Mouse (Mus musculus) lung, postnatal 10 days (tissue): ENCODE data around the gene Gm4869.

Experiments used
- DNase-seq: peaks from one replicate; pipeline ENCODE4 v3.0.0; 2021

Gm4869 gene

DNA sequence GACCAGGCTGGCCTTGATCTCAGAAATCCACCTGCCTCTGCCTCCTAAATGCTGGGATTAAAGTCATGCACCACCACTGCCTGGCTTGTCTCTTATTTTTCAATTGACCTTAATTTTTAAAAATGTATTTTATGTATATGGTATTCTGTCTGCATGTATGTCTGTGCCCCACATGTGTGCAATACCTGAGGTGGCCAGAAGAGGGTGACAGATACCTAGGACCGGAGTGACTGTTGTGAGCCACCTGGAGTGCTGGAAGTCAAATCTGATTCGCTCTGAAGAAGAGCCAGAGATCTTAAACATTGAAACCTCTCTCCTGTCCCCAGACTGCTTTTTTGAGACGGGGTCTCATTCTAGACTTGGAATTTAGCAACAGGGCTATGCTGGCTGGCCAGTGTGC is 26.9 kb downstream of the Gm4869 start:
- no peak for DNase-seq

DNA sequence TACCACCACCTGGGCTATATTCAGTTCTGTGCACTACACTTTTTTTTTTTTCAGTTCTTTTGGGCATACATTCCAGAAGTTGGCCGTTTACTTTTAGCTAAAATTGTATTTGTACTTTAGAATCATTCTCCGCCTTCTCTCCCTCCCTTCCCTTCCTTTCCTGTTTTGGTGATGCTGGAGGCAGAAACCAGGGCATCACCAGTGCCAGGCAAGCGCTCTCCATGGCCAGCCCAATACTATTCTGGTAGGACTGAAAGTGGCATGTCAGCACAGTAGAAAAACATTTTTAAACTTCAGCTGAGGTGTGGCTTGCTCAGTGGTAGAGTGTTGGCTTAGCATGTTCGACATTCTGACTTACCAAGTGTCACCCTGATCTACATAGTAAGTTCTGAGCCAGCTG is 36.0 kb downstream of the Gm4869 start:
- DNase-seq: no peak

DNA sequence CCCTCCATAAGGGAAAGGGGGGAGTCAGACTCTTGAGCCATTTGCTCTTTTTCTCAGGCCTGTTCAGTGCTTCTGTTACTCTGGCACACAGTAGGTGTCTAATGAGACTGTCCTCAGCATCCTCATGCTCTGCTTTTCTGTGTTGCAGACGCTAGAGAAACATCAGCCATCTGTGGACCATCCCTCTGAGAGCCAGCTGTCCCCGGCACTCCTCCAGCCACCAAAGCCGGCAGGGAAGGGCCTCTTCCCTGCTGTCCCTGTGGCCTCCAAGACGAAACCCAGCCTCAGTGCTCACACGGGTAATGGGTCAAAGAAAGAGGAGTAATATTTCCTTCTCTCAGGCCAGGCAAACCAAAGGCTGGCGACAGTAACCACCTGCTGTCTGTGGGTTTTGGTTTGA is 45.7 kb downstream of the Gm4869 start:
- no peak for DNase-seq

DNA sequence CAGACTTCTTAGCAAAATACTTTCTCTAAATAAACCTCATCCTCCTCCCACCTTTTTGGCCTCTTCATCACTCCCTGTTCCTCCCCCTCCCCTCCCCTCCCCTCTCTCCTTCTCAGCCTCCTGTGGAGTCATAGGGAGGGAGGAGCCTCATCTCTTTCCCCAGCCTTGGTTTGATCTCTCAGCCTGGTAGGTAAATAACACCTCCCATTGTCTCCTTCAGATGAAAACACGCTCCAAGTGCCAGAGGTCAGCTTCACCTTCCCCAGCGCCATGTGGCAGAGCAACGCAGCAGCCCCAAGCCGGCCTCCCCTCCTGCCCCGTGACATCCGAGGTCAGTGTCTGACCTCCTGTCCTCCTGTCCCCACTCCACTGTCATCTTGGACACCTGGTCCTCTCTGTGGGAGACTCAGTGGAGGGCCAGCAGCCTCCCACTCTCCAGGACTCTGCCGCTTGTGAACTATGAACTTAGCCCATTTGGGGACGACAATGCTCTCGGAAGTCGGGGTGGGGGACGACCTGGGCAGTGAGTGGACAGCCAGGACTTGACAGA is 47.3 kb downstream of the Gm4869 start:
- DNase-seq: no peak

DNA sequence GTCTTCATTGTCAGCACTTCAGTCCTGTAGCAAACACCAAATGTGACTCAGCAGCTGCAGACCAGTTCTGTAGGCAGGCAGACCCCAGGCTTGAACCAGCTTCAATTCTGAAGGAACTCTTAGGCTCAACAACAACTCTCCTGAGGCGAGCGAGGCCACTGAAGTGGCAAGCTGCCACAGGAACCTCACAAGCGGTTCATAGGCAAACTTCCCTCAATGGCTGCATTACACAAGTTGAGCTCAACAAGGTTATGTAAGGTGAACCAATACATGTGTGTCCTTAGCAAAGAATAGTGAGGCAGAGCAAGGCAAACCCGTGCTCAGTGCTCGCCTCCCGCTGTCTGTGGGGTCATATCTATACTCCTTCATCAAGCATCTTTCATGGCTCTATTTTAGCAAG is 52.7 kb downstream of the Gm4869 start:
- no peak for DNase-seq

DNA sequence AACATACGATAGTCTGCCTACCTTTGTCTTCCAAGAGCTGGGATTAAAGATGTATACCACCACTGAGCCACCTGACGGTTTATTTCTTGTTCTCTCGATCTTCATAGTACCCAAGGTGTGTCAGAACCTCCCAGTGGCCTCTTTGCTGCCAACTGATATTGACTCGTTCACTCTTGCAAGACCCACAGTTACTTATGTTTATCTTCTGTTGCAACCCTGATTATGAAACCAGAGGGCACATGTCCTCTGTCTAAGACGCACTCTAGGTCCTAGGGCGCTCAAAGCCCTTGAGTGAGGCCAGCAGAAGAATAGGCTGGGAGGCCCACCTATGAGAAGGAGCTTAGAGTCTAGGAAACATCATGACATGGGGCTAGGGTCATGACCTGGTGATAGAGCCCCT is 55.3 kb downstream of the Gm4869 start:
- no peak for DNase-seq

DNA sequence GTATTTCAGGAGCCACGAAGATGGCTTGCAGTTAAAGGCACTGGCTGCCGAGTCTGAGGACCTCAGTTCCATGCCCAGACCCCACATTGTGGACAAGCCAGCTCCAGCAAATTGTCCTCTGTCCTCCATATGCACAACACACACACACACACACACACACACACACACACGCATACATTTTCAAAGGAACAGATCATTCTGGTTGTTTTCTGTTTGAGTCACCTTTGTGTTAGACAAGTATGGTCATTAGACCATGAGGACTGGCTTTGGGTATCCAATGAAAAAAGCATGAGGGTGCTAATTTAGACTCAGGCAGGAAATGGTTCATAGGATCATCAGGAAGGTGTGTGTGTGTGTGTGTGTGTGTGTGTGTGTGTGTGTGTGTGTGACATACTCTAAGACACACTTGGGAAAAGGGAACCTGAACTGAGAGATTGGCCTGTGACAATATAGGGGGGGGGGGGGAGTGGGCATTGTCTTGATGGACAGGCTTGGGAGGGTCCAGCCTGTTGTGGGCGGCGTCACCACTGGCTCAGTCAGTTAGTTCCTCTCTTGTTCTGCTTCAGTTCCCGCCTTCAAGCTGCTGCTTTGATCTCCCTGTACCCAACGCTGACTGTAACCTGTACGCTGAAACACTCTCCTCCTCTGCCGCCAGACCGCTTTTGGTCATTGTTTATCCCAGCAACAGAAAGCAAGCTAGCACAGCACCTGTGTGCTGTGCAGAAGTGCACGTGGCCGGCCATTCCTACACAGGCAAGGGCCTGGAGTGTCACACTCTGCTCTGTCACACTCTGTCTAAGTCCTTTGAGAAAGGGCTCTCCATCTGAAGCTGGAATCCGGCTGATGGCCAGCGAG is 56.8 kb downstream of the Gm4869 start:
- DNase-seq: no peak

DNA sequence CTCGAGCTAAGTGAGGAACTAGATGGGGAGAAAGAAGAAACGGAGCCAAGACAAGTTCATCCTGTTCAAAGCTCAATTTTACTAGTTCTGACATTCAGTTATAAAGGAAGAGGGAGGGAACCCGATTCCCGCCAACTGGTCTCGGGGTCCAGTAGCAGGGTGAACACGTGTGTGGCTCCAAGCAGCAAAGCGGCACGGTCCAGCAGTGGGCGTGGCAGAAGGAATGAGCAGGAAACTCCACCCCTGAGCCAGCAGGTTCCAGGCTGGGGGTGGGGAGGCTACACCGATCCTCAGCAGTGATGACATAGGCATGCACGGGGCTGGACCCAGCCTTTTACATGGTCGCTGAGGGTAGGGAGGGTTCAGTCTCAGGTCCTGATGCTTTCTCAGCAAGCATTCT is 57.5 kb downstream of the Gm4869 start:
- DNase-seq: peak; percentile 86

DNA sequence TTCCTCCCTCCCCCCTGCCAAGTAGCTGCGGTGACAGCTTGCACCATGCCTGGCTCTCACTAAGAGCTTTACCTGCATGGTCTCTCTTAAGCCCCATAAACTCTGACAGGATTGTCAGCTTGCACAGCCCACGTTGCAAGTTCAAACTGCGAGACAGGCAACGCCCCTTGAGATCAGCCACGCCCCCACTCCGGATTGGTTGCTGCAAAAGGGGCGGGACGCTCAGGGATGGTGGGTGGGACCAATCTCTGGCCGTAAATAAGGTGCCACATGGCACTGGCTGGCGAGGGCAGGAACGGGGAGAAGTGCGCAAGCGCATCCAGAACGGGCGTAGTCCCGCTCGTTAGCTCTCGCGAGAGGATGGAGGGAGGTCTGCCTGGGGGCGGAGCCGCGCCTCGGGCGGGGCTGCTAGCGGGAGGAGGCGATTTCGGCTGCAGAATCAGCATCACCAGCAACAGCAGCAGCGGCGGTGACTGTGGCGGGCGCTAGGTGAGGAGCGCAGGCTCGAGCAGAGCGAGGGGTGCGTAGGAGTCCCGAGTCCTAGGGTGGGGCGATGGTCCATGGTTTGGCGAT is 59.8 kb downstream of the Gm4869 start, which contains the start of gene Chst12:
Gene Chst12, plus strand, starts transcription at position 343 of the 573 bp plus-strand sequence.
- peak; percentile 99 for DNase-seq

DNA sequence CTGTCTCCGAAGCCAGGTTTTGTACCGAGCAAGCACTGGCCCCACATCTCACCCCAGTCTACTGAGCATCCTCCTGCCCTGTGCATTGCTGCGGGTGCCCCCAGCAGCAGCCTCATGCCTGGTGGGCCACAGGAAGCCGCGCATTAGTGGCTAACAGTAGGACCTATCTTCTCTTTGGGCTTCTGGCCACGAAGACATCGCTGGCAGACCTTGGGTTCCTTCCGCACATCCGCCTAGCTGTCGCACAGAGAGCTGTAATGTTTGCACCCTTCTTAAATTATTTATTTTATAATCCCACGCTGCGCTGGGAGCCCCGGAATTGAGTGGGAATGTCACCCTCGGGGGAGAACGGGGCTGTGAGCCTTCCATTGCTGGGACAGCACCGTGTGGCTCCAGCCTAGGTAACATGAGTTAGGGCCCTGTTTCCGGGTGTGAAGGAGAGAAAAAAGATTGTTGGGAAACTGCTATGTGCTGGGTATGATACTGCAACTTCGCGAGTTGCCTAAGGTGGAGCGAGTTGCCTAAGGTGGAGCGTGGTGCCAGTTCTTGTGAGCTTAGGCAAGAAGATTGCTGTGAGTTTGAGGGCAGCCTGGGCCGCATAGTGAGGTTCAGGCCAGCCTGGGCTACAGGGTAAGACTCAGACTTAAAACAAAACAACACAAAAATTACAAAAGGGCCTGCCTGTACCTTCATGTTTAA is 60.8 kb downstream of the Gm4869 start:
- DNase-seq: peak; percentile 27

DNA sequence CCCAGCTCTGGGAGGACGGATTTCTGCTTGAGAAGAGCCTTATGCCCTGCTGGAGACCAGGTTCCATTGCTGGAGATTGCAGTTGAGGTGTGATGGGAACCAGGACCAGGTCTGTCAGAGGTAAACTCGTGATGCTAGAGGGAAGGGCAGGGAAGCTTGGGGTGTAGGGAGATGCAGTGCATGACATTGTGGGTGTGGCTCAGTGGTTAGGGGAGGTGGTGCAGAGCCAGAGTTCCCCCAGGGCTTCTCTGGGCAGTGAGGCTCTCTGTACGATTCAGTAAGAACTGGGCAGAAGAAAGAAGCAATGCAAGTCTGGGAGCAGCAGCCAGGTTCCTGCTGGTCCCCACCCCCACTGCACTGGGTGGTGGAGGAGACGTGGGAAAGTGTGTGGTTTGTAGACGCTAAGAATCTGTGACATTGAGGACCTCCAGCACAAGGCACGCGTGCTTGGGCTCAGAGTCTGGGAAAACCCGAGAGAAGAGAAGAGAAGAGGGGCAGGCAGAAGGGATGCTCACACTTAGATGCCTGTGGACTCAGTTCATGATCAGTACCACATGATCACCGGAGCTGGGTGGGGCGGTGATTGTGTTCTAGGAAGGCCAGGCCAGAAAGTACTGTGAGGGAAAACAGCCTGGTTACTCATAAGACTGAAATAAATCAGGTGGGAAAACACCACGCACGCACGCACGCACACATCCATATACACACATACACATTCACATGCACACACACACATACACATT is 62.2 kb downstream of the Gm4869 start:
- DNase-seq: no peak

DNA sequence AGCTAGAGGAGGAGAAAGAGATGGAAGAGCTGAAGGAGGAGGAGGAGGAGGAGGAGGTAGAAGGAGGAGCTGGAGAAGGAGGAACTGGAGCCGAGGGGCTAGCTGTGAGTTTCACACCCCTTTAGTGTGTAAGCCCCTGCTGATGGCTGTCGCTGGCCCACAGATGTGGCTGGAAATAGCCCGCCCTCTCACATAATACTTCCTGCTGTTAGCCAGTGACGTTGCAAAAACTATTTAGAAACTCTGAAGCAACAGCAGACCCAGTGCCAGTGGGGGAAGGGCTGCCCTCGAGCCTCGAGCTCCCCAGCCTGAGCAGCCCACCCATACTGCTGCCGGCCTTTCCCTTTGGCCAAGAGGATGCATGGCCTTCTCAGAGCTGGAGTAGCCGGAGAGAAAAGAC is 63.2 kb downstream of the Gm4869 start:
- peak; percentile 74 for DNase-seq

DNA sequence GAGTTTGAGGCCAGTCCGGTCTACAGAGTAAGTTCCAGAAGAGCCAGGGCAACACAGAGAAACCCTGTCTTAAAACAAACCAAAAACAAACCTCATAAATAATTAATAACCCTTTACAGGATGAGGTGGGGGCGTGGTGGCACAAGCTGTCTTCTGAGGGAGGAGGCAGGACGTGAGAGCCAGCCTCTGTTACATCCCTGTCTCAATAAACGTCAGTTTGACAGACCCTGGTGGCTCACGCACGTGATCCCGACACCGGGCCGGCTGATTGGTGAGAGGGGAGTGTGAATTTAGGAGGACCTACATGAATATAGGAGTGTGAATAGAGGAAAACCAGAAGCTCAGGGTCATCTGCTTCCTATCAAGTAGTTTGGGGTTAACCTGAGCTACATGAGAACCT is 63.8 kb downstream of the Gm4869 start:
- DNase-seq: no peak

DNA sequence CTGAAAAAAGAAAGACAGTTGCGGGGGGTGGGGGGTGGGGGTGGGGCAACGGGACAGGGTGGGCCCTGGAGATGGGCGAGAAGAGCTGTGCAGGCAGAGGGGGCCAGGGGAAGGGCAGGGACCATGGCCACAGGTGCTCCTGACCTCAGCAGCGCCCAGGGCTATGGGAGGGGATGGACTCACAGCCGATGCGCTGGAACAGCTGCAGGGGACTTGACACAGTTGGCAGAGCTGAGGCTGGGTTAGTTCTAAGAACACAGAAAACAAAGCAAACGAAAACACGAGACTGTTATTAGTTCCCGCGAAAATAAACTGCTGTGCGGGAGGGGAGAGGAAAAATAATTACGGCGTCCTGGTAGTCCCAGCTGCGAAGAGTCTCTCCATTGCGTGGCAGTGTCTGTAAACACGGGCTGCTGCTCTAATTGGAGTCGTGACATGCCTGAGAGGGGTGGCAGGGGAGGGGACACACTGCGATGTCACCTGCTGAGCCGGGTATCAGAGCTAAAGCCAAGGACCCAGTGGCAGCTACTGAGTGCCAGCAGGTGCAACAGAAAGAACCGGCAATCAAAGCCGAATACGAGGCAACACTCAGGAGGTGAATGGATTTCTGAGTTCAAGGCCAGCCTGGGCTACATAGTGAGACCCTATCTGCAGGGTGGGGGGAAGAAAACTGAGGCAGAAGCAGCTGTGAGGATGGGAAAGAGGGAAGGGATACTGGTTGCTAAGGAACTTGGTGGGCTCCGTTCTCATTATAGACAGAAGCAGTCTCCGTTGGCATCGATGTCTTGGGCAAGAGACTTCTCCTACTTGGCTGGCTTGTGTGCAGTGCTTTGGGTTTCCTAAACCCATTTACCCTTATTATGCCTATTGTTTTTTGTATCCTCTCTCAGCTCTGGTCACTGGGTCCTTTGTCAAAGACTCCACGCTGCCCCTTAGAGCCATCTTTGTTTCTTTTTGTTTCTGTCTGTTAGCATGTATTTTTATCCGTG is 64.9 kb downstream of the Gm4869 start:
- DNase-seq: no peak

DNA sequence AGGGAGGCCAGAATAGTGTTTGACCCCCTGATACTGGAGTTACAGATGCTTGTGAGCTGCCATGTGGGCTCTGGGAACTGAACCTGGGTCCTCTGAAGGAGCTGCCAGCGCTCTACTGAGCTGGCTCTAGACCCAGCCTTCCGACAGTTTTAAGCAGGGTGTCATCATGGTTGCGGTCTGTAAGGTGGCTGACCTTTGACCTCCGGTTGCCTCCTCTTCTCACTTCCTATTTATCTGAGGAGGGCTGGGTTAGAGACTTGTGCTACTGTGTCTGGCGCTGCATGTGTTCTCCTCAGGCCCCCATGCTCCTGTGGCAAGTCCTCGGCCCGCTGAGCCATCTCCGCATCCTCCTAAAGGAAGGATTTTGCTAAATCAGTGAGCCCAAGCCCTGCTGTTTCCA is 68.5 kb downstream of the Gm4869 start:
- no peak for DNase-seq

DNA sequence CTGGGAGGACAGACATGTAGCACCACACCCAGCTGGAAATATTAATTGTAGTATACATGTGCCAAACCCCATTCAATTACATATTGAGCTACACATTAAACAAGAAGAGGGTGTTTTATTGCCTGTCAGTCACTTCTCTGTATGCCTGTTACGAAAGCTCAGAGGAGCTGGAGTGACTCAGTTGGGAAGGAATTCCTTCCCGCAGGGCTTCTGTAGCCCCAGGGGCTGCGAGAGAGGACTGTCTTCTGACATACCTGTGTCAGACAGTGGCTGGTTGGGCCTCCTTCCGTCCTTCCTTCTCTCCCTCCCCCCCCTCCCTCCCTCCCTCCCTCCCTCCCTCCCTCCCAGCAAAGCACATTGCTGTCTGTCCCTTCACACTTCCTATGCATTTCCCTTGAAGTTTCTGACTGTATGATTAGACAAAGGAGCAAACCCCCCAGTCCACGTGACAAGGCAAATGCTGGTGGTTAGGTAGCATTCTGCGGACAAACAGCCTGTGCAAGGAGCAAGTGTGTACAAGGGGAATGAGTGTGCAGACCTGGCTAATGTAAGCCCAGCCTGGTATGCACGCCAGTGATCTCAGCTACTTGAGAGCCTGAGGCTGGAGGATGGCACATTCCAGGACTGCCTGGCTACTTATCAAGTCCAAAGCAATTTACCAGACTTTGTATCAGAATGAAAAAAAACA is 69.5 kb downstream of the Gm4869 start:
- no peak for DNase-seq

DNA sequence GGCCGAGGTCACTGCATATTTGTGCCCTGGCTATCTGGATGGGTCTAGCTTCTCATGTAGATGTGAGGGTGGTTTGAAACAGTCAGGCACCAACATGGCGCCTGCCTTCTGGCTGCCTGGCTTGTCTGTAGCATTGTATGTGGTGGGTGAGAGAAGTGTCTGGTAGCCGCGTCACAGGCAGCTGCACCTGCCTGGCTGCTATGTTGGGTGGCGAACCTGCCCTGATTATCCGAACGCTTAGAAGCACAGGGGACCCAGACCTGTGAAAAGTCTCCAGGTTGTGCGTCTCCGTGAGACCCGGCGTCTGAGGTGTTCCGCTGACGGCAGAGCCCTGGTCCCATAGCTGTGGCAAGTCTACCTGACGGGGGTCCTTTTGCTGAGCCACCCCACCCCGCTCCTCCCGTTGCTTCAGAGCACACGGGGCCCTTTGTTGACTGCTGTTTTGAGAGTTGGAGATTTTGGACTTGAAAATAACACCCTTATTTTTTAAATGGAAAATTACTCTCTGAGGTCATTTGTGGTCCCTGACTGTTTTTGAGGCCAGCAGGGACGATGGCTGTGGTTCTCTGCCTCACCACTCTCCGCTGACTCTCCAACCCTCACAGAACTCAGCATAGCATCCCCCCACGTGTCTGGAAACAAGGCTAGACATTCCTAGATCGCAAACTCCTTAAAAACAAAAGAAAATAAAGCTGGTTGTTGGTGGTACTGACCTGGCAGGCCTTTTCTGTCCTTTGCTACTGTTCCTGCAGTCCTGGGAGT is 71.9 kb downstream of the Gm4869 start:
- no peak for DNase-seq

DNA sequence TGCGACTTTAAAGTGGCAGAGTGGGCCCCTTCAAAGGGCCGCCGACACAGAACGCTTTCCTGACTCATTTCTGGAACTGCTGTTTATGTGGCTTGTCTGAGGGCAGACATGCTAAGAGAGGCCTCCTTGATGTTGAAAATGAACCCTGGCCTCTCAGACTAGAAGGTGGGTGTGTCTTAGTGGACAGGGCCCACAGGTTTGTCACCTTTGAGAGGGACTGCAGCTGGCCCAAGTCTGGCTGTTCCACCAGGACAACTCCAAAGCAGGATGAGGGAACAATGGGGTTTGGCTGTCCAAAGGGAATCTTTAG is 72.4 kb downstream of the Gm4869 start:
- no peak for DNase-seq

DNA sequence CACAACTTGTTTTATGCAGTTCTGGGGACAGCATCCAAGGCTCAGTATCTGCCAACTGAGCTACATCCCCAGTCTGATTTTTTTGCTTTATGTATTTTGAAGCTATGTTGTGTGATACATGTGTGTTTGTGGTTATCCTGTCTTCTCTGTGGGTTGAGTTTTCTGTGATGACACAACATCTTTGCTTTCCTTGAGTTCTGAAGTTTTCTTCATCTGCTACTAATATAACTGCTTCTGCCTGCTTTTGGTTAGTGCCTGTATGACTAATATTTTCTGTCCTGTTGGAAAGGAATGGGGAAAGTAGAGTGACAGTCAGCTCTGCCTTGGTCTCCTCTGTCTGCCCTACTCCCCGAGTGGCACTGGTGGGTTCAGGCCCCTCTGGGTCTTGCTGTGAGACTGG is 75.8 kb downstream of the Gm4869 start:
- DNase-seq: no peak

DNA sequence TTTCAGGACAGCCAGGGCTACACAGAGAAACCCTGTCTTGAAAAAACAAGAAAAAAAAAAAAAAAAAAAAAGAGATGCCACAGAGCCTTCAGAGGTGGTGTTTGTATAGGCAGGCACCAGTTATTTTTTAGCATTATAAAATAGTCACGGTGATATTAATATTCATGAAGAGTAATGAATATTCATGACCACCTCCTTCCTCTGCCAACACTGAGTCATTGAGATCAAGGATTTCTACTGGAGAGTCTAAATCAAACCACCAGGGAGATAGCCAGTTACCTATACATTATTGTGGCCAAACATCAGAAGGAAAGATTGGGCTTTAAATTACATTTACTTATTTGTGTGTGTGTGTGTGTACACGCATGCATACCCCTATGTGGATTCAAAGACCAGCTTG is 81.3 kb downstream of the Gm4869 start:
- DNase-seq: no peak
